Mouse (Mus musculus) liver, postnatal 0 days (tissue): ENCODE results near the gene Hist1h2ap. TPM values are rescaled to one million over a fixed set of nuclear protein-coding genes. Genes with fewer than 3 reads are reported as not detected.
"Not testable (repeated sequence)": the region's sequence is repeated elsewhere in the genome, so short reads cannot be mapped to it uniquely, and the experiment has no call there.

Experiments used
- ATAC-seq: fragments of 200-750 bp; cut with Nextera tagmentation; 2 replicates; pipeline ENCODE4 v1.8.0; 2017; ENCODE audit warnings: mild to moderate bottlenecking, moderate library complexity
- DNase-seq: peaks from one replicate; pipeline ENCODE4 v3.0.0-alpha.2; 2016
- H3K27ac ChIP-seq: fragments of 300-500 bp; sonication (generic); 2 replicates; pipeline ENCODE4 v1.5.1; 2014; ENCODE audit warnings: antibody characterized with exemption, moderate library complexity, mild to moderate bottlenecking, low read depth
- H3K27me3 ChIP-seq: fragments of 300-500 bp; sonication (generic); 2 replicates; pipeline ENCODE4 v1.6.1; 2014; ENCODE audit warnings: low read length, control low read depth, mixed read lengths; ENCODE audit not compliant: insufficient read depth
- H3K36me3 ChIP-seq: fragments of 300-500 bp; sonication (generic); replicated peaks from 2 replicates; pipeline ENCODE4 v1.6.1; 2014; ENCODE audit warnings: mild to moderate bottlenecking, control low read depth, low read length, moderate library complexity, mixed read lengths; ENCODE audit not compliant: insufficient read depth
- H3K4me1 ChIP-seq: fragments of 300-500 bp; sonication (generic); 2 replicates; pipeline ENCODE4 v1.6.1; 2014; ENCODE audit warnings: antibody characterized with exemption, mild to moderate bottlenecking, control low read depth; ENCODE audit not compliant: insufficient read depth
- H3K4me2 ChIP-seq: fragments of 300-500 bp; sonication (generic); 2 replicates; pipeline ENCODE4 v1.6.1; 2014; ENCODE audit warnings: low read depth, mild to moderate bottlenecking, low read length, moderate library complexity, mixed read lengths
- H3K4me3 ChIP-seq: fragments of 300-500 bp; sonication (generic); 2 replicates; pipeline ENCODE4 v1.5.1; 2014; ENCODE audit warnings: low read depth, low read length
- H3K9ac ChIP-seq: fragments of 300-500 bp; sonication (generic); replicated peaks from 2 replicates; pipeline ENCODE4 v1.6.1; 2014; ENCODE audit warnings: mild to moderate bottlenecking, moderate library complexity
- H3K9me3 ChIP-seq: fragments of 300-500 bp; sonication (generic); 2 replicates; pipeline ENCODE4 v1.6.1; 2016; ENCODE audit warnings: mild to moderate bottlenecking, control low read depth, low read length, mixed read lengths
- CTCF ChIP-seq: sonication (generic); IDR thresholded peaks from 2 replicates; pipeline ENCODE4 v1.5.1; 2016; ENCODE audit warnings: antibody characterized with exemption, low read depth
- EP300 ChIP-seq: IDR thresholded peaks from 2 replicates; pipeline ENCODE4 v1.6.1; 2016; ENCODE audit warnings: antibody characterized with exemption, low read depth, mild to moderate bottlenecking
- WGBS: fragments of 180-500 bp; shearing (Covaris S2); extraction: QIAGEN DNeasy Blood & Tissue Kit; methylation state at CpG from one replicate; pipeline ENCODE4 v1.1.7; 2014; ENCODE audit not compliant: insufficient replicate concordance; 5-methylcytosine and 5-hydroxymethylcytosine counted together
- polyA plus RNA-seq: library from polyadenylated mRNA; unstranded; fragments of >200 nt; fragmentation: Nextera tagmentation; extraction: Ambion mirVana; gene quantifications from 2 replicates; pipeline ENCODE4 v1.2.1, GENCODE M21; 2015

The Hist1h2ap gene
- polyA plus RNA-seq, 1 experiment from 2014 or later: 3,753 TPM

DNA sequence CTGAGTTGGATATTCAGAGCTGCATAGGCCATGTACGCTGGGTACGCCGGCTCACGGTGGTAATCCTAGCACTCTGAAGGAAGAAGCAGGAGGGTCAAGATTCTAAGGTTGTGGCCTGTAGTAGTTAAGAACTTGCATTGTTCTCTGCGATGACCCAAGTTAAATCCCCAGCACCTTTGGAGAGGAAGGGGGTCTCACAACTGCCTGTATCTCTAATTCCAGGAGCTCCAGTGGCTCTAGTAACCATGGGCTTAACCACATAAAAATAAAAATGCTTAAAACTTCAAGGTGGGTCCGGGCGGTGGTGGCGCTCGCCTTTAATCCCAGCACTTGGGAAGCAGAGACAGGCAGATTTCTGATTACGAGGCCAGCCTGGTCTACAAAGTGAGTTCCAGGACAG lies 3.0 kb downstream of the Hist1h2ap start:
- Histone ChIP-seq H3K4me2 (peak overlapping the region; percentile 2; the same call in 1 of the 2 replicates), H3K27me3 (no peaks in the 10 kb centered on the region), H3K9me3 (no peaks in the 10 kb centered on the region), H3K9ac (peak overlapping the region; percentile 48; the same call in 1 of the 2 replicates), H3K4me1 (no peaks in the 10 kb centered on the region), H3K4me3 (no peak overlapping the region), H3K27ac (peak overlapping the region; percentile 66), H3K36me3 (no peaks in the 10 kb centered on the region)
- ATAC-seq (no peak), DNase-seq (no peak)
- TF ChIP-seq CTCF (no peak), EP300 (no peak)
- 87% methylated on average over 10 of the region's 10 CpGs for WGBS

DNA sequence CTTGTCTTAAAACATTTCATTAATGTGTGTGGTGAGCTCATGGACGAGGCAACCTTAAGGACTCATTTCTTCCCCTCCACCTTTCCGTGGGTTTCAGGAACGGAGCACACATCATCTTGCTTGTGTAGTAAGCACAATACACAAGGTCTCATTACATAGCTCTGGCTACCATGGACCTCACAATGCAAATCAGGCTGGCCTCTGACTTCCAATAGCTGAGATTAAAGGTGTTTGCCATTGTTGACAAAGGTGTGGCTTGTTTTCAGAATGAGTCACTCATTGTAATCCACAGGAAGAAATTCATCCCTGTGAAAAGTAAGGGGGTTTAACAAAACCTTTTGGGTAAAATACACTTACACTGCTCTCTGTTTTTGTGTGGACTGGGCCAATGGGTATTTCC lies 4.8 kb downstream of the Hist1h2ap start:
- no peak overlapping the region for H3K27ac ChIP-seq
- no peak overlapping the region for H3K4me2 ChIP-seq
- no peaks in the 10 kb centered on the region for H3K27me3 ChIP-seq
- H3K9me3 ChIP-seq: no peaks in the 10 kb centered on the region
- no peak for ATAC-seq
- no peak for TF ChIP-seq CTCF
- TF ChIP-seq EP300: no peak
- no peak for DNase-seq
- no peaks in the 10 kb centered on the region for H3K4me1 ChIP-seq
- no peak overlapping the region for H3K9ac ChIP-seq
- WGBS: 81% methylated on average over 3 of the region's 3 CpGs
- H3K36me3 ChIP-seq: no peaks in the 10 kb centered on the region
- no peak overlapping the region for H3K4me3 ChIP-seq

- not testable (repeated sequence) for H3K9ac ChIP-seq, H3K4me2 ChIP-seq, H3K27ac ChIP-seq, DNase-seq, H3K9me3 ChIP-seq, H3K4me1 ChIP-seq, H3K4me3 ChIP-seq, H3K27me3 ChIP-seq, ATAC-seq, H3K36me3 ChIP-seq
- 68% methylated on average over 6 of the region's 16 CpGs for WGBS
Measured at GRCm38 (mm10) chr13:21820082-21820890, 13.0 kb downstream of the Hist1h2ap start.

DNA sequence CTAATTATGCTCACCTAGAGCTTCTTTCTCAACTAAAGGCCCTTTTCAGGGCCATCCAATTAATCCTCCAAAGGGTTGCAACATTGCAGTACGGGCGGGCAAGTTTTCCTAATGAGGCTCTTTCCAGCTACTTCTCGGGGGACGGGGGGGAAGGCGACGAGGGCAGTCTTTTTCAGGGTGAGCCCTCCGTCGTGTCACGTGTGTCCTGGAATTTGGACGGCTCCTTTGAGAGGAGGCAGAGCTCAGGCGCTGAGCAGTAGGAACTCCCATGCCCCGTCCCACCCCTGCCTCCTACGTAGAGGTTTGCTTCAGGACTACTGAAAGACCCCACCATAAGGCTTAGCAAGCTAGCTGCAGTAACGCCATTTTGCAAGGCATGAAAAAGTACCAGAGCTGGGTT lies 21.2 kb downstream of the Hist1h2ap start:
- Histone ChIP-seq H3K27ac (peak overlapping the region; percentile 78), H3K4me3 (0 out of 2 replicates have a peak overlapping the region, but pooled peaks have one; percentile 8)
- H3K9ac ChIP-seq: not testable (repeated sequence)

GRCm38 (mm10) chr13:21811539-21811938 lies 21.8 kb downstream of the Hist1h2ap start, which contains the start of gene Hist1h4m:
Hist1h4m (plus strand) TSS chr13:21811746.
- ATAC-seq: peak; percentile 47
- not testable (repeated sequence) for H3K9ac ChIP-seq, DNase-seq, H3K4me1 ChIP-seq, H3K36me3 ChIP-seq, H3K9me3 ChIP-seq, H3K27me3 ChIP-seq, H3K4me2 ChIP-seq
- no CpG with 5 or more reads among the region's 24 CpGs for WGBS
- Histone ChIP-seq H3K4me3 (0 out of 2 replicates have a peak within 1 kb of the TSS, but pooled peaks have one; percentile 8), H3K27ac (peak within 1 kb of the TSS; percentile 78)

More for the DNA sequence above, 21.2 kb downstream of the Hist1h2ap start:
- not testable (repeated sequence) for H3K9me3 ChIP-seq, H3K4me1 ChIP-seq, H3K36me3 ChIP-seq, H3K27me3 ChIP-seq, H3K4me2 ChIP-seq, DNase-seq
- peak; percentile 35 for ATAC-seq
- 0% methylated on average over 10 of the region's 14 CpGs for WGBS

DNA sequence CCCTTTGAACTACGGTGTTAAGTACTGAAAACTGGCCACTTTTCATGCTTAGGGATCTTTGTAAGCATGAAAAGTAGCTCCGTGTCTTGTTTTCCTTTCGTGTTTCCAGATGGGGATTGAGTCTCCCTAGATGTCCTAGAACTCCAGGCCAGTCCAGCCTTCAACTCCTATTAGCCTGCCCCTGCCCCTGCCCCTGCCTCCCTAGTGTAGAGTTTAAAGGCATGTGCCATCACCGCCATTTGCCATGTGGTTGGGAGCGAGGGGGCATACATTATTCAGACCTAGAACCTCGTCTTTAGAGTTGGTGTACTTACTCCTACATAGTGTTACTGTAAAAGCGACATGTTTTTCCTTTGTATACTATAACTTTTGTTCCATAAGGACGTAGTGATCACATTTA lies 22.2 kb downstream of the Hist1h2ap start:
- H3K9me3 ChIP-seq, DNase-seq, H3K4me2 ChIP-seq, H3K4me1 ChIP-seq, H3K36me3 ChIP-seq, H3K9ac ChIP-seq, H3K27ac ChIP-seq, H3K4me3 ChIP-seq, H3K27me3 ChIP-seq: not testable (repeated sequence)
- ATAC-seq: peak; percentile 19
- WGBS: no CpG with 5 or more reads among the region's 8 CpGs

DNA sequence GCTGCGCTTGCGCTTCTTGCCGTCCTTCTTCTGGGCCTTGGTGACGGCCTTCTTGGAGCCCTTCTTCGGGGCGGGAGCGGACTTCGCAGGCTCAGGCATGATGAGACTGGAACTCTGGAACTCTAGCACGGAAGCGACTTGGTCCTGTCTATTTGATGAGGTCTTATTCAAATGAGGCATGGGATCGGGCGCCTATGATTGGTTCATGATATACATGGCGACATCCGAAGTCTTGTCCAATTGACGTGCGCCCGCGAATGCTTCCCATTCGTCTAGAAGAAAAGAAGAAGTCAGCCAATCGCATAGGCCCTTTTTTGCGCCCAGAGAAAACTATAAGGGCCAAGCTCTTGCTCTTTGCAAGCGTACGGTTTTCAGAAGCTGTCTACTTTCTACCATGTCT lies 23.2 kb downstream of the Hist1h2ap start, which contains the start of the genes Hist1h2bq and Hist1h2ao:
TSS of gene Hist1h2bq (minus strand) at position 125 of the 400 bp plus-strand sequence.
TSS of gene Hist1h2ao (plus strand) at position 393 of the 400 bp plus-strand sequence.
- H3K27me3 ChIP-seq, DNase-seq, H3K36me3 ChIP-seq, H3K4me1 ChIP-seq, H3K4me3 ChIP-seq, H3K27ac ChIP-seq, H3K4me2 ChIP-seq, H3K9me3 ChIP-seq, H3K9ac ChIP-seq: not testable (repeated sequence)
- ATAC-seq: peak; percentile 88
- WGBS: no CpG with 5 or more reads among the region's 23 CpGs

DNA sequence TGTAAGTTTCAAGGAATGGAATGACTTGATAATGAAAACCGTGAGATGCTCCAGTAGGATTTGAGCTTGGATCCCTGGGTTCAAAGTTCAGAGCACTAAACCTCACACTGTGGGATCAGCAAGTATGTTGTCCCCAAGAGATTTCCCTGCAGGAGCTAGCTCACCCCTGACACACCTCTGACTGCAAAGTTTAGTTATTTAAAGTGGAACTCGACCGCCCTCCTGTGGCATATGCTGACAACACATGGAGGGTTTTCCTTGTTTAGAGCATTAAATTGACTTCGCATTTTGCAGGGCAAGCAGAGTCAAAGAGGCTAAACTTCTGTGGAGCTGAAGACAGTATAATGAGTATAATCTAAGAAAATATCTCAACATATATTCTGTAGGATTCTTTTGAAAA lies 30.2 kb downstream of the Hist1h2ap start:
- not testable (repeated sequence) for H3K4me2 ChIP-seq, H3K4me1 ChIP-seq, DNase-seq, H3K27ac ChIP-seq, H3K36me3 ChIP-seq, H3K9ac ChIP-seq, H3K27me3 ChIP-seq, H3K4me3 ChIP-seq, H3K9me3 ChIP-seq
- no CpG with 5 or more reads among the region's 4 CpGs for WGBS
- ATAC-seq: peak; percentile 82

DNA sequence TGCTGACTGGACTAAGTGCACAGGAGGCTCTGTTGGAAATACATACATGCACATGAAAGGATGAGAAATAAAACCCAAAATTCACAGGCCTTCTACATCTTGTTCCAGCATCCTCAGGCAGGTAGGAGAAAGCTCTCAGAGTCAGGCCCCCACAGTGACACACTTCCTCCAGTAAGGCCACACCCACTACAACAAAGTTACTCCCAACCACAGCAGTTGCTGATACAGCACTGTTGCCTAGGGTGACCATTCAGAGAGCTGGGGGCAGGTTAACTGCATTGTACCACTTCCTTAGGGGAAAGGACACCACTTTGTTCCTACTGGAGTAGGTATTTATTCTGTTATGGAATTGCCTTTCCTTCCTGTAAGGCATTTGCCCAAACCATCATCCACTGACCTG lies 36.1 kb downstream of the Hist1h2ap start:
- H3K27me3 ChIP-seq, DNase-seq, H3K9me3 ChIP-seq, H3K27ac ChIP-seq, H3K4me2 ChIP-seq, ATAC-seq, H3K9ac ChIP-seq, H3K4me1 ChIP-seq, H3K4me3 ChIP-seq, H3K36me3 ChIP-seq: not testable (repeated sequence)
